8 mouse cellular contexts compared by ENCODE assay signal in the genomic region with DNA sequence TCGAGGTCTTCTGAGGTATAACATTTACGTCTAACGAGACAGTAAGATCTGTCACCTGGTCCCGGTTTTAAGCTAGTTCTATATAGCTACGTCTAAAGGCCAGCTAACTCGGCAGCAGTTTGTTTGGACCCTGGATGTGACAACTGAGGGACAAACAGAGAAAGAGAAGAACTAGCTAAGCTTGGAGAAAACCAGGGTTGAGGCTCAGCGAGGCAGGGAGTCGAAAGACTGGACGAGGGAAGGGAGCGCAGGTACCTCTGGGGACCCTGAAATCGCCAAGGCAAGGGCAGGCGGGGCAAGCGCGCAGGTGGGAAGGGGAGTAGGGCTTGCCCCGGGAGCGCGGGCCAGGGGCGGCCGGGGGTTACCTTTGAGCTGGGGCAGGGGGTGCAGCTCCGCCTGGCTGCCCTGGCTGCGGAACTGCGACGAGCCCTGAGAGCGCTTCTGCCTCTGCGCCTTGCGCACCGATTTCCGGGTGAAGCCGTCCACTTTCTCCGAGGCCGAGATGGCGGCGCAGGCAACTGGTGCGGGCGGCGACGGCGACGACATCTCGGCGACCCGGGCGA. TPM values are rescaled to one million over a fixed set of nuclear protein-coding genes. Genes with fewer than 3 reads are reported as not detected.
DNase-seq lines count a peak whose midpoint lies in the region; ATAC-seq and TF ChIP-seq lines count a peak whose summit lies in the region.

No protein-coding gene starts in this region.

- peaks cover 11% of the 10 kb centered on the region for H3K4me1 ChIP-seq in heart, adult 2 months (ENCODE audit: control insufficient read depth, insufficient read depth, low read length)
- peaks cover 19% of the 10 kb centered on the region for H3K4me1 ChIP-seq in liver, embryonic 16.5 days (ENCODE audit: control insufficient read depth, low read depth, low read length)
- H3K4me1 ChIP-seq in neural tube, embryonic 15.5 days: peaks cover 15% of the 10 kb centered on the region

- peaks cover 12% of the 10 kb centered on the region for H3K36me3 ChIP-seq in heart, adult 2 months (ENCODE audit: control insufficient read depth, insufficient read depth, low read length)
- H3K36me3 ChIP-seq in liver, embryonic 16.5 days (ENCODE audit: control insufficient read depth, insufficient read depth): no peaks in the 10 kb centered on the region
- H3K36me3 ChIP-seq in neural tube, embryonic 15.5 days: no peaks in the 10 kb centered on the region

- no peak for ATAC-seq in liver, embryonic 16.5 days (ENCODE audit: low read depth)
- no peak for ATAC-seq in neural tube, embryonic 15.5 days (ENCODE audit: low FRiP score)

- peak overlapping the region; percentile 86 for H3K9ac ChIP-seq in heart, adult 2 months (ENCODE audit: low read depth, low read length)
- H3K9ac ChIP-seq in liver, embryonic 16.5 days (ENCODE audit: low read depth, low read length): peak overlapping the region; percentile 96
- H3K9ac ChIP-seq in neural tube, embryonic 15.5 days (replicated peaks): peak overlapping the region; percentile 63

- H3K4me3 ChIP-seq in heart, adult 2 months: peak overlapping the region; percentile 78
- H3K4me3 ChIP-seq in liver, embryonic 16.5 days (ENCODE audit: low read depth, low read length): peak overlapping the region; percentile 92
- peak overlapping the region; percentile 71 for H3K4me3 ChIP-seq in neural tube, embryonic 15.5 days (replicated peaks)

- H3K9me3 ChIP-seq in liver, embryonic 16.5 days (replicated peaks; ENCODE audit: control insufficient read depth, low read length): no peaks in the 10 kb centered on the region
- no peaks in the 10 kb centered on the region for H3K9me3 ChIP-seq in neural tube, embryonic 15.5 days (replicated peaks)

- TF ChIP-seq CTCF in heart, adult 2 months (IDR thresholded peaks at IDR 0.05): no peak

- intact Hi-C loops in heart, adult 2 months (cut with DNase I): loop anchor here (2.0 to 10.0 kb wide), 3 partner anchors 99 to 213 kb away; no protein-coding TSS in a partner anchor

- DNase-seq in ovary, adult 18-20 months (ENCODE audit: low spot score): peak; percentile 20
- no peak for DNase-seq in ovary, postnatal 10 days (ENCODE audit: low spot score)
- peak; percentile 47 to 48 for DNase-seq in cerebellum, postnatal 14 days
- DNase-seq in heart, adult 2 months: peak in 1 of 2 experiments; percentile 81
- peak; percentile 31 to 51 for DNase-seq in kidney, adult 8-10 months
- DNase-seq in thymus, postnatal 36 days: peak; percentile 80 to 85

- 1% methylated on average over 43 of the region's 43 CpGs for WGBS in heart, adult 2 months
- under 1% methylated on average over 43 of the region's 43 CpGs for WGBS in liver, embryonic 16.5 days (ENCODE audit: insufficient replicate concordance)
- under 1% methylated on average over 41 of the region's 43 CpGs for WGBS in neural tube, embryonic 15.5 days

- peak overlapping the region; percentile 98 for H3K27ac ChIP-seq in heart, adult 2 months
- peak overlapping the region; percentile 96 for H3K27ac ChIP-seq in liver, embryonic 16.5 days (ENCODE audit: low read length)
- H3K27ac ChIP-seq in neural tube, embryonic 15.5 days (replicated peaks): peak overlapping the region; percentile 88

- no peak for TF ChIP-seq POLR2A in heart, adult 2 months (IDR thresholded peaks at IDR 0.05; ENCODE audit: insufficient read depth, low read depth, low read length)

- no peaks in the 10 kb centered on the region for H3K27me3 ChIP-seq in heart, adult 2 months (ENCODE audit: control insufficient read depth, insufficient read depth, low read length)
- H3K27me3 ChIP-seq in liver, embryonic 16.5 days (ENCODE audit: control insufficient read depth, insufficient read depth, low read depth, low read length): no peaks in the 10 kb centered on the region
- H3K27me3 ChIP-seq in neural tube, embryonic 15.5 days (replicated peaks): no peaks in the 10 kb centered on the region

- H3K4me2 ChIP-seq in liver, embryonic 16.5 days (ENCODE audit: low read depth, low read length): peak overlapping the region; percentile 69
- H3K4me2 ChIP-seq in neural tube, embryonic 15.5 days: peak overlapping the region; percentile 69

- H3K79me2 ChIP-seq in heart, adult 2 months (replicated peaks; ENCODE audit: control insufficient read depth, insufficient read depth, low read length): peaks cover 3% of the 10 kb centered on the region; the same call in 1 of the 2 replicates

- no peak for TF ChIP-seq EP300 in heart, adult 2 months (IDR thresholded peaks at IDR 0.05; ENCODE audit: insufficient read depth, low read depth, low read length)

RNA-seq across cellular contexts. Expression of gene Ppp2r5a, which starts 7.1 kb away (rescaled TPM):
- 100 to 1,000 TPM; 105 to 110 TPM for total RNA-seq in heart, adult 2 months (2021)
- polyA plus RNA-seq in heart, adult 2 months (2012; rRNA removed): 53.7 and 79.2 TPM in 2 replicates
- polyA plus RNA-seq in liver, embryonic 16.5 days (2015; fragmentation: Nextera tagmentation; extraction: Ambion mirVana): 9.8 and 11.3 TPM in 2 replicates
- polyA plus RNA-seq in neural tube, embryonic 15.5 days (2015; fragmentation: Nextera tagmentation; extraction: Ambion mirVana): 8.7 and 11.9 TPM in 2 replicates
